Mouse (Mus musculus) kidney, embryonic 15.5 days (tissue): Measurements from ENCODE around the gene Cacna1c. TPM values are rescaled to one million over a fixed set of nuclear protein-coding genes. Genes with fewer than 3 reads are reported as not detected.
A peak's percentile ranks its signal among the peaks of the same experiment; 100 is the strongest.

Source experiments
- ATAC-seq: fragments of 200-750 bp; cut with Nextera tagmentation; replicated peaks from 2 replicates; pipeline ENCODE4 v1.8.0; 2017; ENCODE audit warnings: moderate TSS enrichment; ENCODE audit not compliant: low FRiP score
- H3K27ac ChIP-seq: fragments of 300-500 bp; sonication (generic); 2 replicates; pipeline ENCODE4 v1.5.1; 2015; ENCODE audit warnings: mild to moderate bottlenecking, inconsistent platforms
- H3K27me3 ChIP-seq: fragments of 300-500 bp; sonication (generic); 2 replicates; pipeline ENCODE4 v1.6.1; 2015; ENCODE audit warnings: inconsistent platforms
- H3K36me3 ChIP-seq: fragments of 300-500 bp; sonication (generic); 2 replicates; pipeline ENCODE4 v1.6.1; 2015; ENCODE audit warnings: inconsistent platforms
- H3K4me1 ChIP-seq: fragments of 300-500 bp; sonication (generic); 2 replicates; pipeline ENCODE4 v1.6.1; 2015; ENCODE audit warnings: inconsistent platforms
- H3K4me2 ChIP-seq: fragments of 300-500 bp; sonication (generic); 2 replicates; pipeline ENCODE4 v1.6.1; 2015; ENCODE audit warnings: moderate library complexity, mild to moderate bottlenecking, inconsistent platforms
- H3K4me3 ChIP-seq: fragments of 300-500 bp; sonication (generic); replicated peaks from 2 replicates; pipeline ENCODE4 v1.5.1; 2015; ENCODE audit warnings: mild to moderate bottlenecking, inconsistent platforms
- H3K9ac ChIP-seq: fragments of 300-500 bp; sonication (generic); 2 replicates; pipeline ENCODE4 v1.6.1; 2015; ENCODE audit warnings: mild to moderate bottlenecking, inconsistent platforms
- H3K9me3 ChIP-seq: fragments of 300-500 bp; sonication (generic); replicated peaks from 2 replicates; pipeline ENCODE4 v1.6.1; 2016; ENCODE audit warnings: inconsistent platforms
- WGBS: fragments of 180-500 bp; shearing (Covaris S2); methylation state at CpG from one replicate; pipeline ENCODE4 v1.1.7; 2015; ENCODE audit warnings: mixed read lengths; 5-methylcytosine and 5-hydroxymethylcytosine counted together
- polyA plus RNA-seq: library from polyadenylated mRNA; unstranded; fragments of >200 nt; fragmentation: Nextera tagmentation; extraction: Ambion mirVana; gene quantifications from 2 replicates; pipeline ENCODE4 v1.2.1, GENCODE M21; 2015

Gene Cacna1c
- polyA plus RNA-seq, 1 experiment from 2014 or later = 2.7 TPM

DNA sequence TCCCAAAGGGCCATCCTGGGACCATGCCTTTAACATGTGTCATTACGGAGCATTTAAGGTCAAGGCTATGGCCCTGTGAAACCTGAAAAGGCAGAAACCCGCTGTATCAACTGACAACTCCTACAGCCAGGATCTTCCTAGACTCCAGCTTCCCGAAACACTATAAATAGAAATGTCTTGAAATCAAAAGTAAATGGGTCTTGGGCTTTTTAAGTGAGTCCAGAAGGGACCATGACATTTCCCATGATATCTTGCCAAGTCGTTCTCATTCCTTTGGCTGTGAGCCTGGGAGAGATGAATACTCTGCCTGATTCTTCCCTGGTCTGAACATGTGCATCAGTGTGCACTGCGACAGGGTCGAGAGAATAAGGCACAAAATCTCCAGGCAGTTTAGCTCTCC lies 158.4 kb downstream of the Cacna1c start:
- no peak for ATAC-seq

DNA sequence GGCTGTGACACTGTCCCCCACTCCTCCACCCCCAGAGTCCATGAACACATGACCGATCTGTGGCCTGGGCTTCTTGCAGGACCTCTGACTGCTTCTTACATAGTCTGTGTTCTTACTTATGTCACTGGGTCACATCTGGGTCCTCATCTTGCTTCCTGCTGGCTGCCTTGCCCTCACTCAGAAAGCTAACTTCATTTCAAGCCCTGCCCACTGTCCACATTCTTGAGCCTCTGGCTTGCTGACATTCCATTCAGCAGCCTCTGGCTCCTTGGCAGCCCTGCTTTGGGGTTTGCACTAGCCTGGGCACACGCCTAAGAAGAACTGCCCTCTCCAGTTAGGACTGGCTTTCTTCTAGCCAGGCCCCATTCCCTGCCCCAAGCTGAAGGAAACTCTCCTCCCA lies 159.2 kb downstream of the Cacna1c start:
- ATAC-seq = no peak
- 80% methylated on average over 2 of the region's 2 CpGs for WGBS
- H3K4me1 ChIP-seq = peaks cover 8% of the 10 kb centered on the region; the same call in 1 of the 2 replicates

More for the DNA sequence above, 158.4 kb downstream of the Cacna1c start:
- H3K27ac ChIP-seq = no peak overlapping the region
- H3K4me3 ChIP-seq = no peak overlapping the region
- H3K36me3 ChIP-seq = no peaks in the 10 kb centered on the region
- no peaks in the 10 kb centered on the region for H3K9me3 ChIP-seq
- no peak overlapping the region for H3K4me2 ChIP-seq
- peaks cover 8% of the 10 kb centered on the region; the same call in 1 of the 2 replicates for H3K4me1 ChIP-seq
- WGBS = 65% methylated on average over 6 of the region's 6 CpGs
- H3K27me3 ChIP-seq = no peaks in the 10 kb centered on the region
- H3K9ac ChIP-seq = no peak overlapping the region

DNA sequence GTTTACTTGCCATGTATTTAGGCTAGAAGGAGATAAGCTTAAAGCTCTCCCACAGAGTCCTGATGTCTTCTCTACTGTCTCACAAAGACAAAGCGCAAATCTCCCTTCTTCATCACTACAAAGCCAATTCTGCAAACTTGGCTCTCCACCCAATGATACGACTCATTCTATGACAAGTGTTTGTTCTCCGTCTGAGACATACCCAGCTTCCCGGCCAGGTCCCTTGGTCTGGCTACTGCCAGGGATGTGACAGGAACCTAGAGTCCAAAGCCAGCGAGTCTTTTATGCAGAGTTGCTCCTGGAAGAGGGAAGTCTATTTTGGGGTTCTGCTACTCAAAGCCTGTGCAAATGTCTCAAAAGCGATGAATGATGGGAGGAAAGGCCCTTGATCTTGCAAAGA lies 160.9 kb downstream of the Cacna1c start:
- Histone ChIP-seq H3K4me2 (no peak overlapping the region), H3K27me3 (no peaks in the 10 kb centered on the region), H3K9me3 (no peaks in the 10 kb centered on the region), H3K27ac (no peak overlapping the region), H3K36me3 (no peaks in the 10 kb centered on the region), H3K9ac (no peak overlapping the region), H3K4me3 (no peak overlapping the region), H3K4me1 (peaks cover 8% of the 10 kb centered on the region; the same call in 1 of the 2 replicates)
- WGBS = 84% methylated on average over 6 of the region's 6 CpGs
- no peak for ATAC-seq

More for the DNA sequence above, 159.2 kb downstream of the Cacna1c start:
- Histone ChIP-seq H3K4me2 (no peak overlapping the region), H3K36me3 (no peaks in the 10 kb centered on the region), H3K27ac (peak overlapping the region; percentile 43; the same call in 1 of the 2 replicates), H3K4me3 (no peak overlapping the region), H3K9ac (no peak overlapping the region), H3K27me3 (no peaks in the 10 kb centered on the region), H3K9me3 (no peaks in the 10 kb centered on the region)

DNA sequence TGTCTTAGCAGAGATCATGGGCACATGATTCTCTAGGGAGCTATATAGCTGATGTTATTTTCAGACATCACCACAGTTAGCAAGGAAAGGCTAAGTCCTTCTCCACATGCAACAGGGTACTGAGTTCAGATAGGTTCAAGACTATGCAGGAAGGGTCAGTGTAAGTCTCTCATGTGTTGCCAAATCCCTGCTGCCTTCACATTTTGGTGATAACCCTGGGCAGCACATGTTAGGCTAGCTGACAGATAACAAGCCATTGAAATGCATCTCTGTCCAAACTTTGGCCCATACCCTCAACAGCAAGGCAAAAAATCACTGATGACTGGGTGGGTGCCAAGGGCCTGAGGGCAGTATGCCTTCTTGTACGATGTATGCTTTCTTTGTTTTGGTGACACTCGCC lies 161.3 kb downstream of the Cacna1c start:
- H3K9ac ChIP-seq = no peak overlapping the region
- H3K4me2 ChIP-seq = no peak overlapping the region
- peaks cover 8% of the 10 kb centered on the region; the same call in 1 of the 2 replicates for H3K4me1 ChIP-seq
- H3K36me3 ChIP-seq = no peaks in the 10 kb centered on the region
- no peaks in the 10 kb centered on the region for H3K27me3 ChIP-seq
- H3K9me3 ChIP-seq = no peaks in the 10 kb centered on the region
- 93% methylated on average over 2 of the region's 2 CpGs for WGBS
- no peak overlapping the region for H3K27ac ChIP-seq
- no peak for ATAC-seq
- no peak overlapping the region for H3K4me3 ChIP-seq

DNA sequence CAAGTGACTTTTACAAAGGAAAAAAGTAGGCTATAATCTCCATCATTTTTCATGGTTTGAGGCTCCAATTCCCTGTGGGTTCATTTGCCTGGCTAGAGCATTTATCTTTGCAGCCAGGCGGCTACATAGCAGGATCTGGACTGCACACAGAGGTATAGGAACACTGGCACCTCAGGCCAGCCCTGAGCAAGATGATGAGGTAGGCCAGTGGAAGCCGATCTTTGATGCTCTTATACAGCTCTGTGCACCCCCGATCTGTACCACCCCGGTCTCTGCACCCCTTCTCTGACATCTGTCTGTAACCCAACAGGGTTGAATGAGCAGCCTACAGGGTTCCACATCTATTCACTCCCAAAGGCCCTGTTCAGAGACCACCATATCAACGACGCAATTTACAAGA lies 168.3 kb downstream of the Cacna1c start:
- 80% methylated on average over 6 of the region's 6 CpGs for WGBS
- H3K27ac ChIP-seq = no peak overlapping the region
- H3K9me3 ChIP-seq = no peaks in the 10 kb centered on the region
- no peaks in the 10 kb centered on the region for H3K27me3 ChIP-seq
- peaks cover 6% of the 10 kb centered on the region; the same call in 1 of the 2 replicates for H3K4me1 ChIP-seq
- no peak for ATAC-seq
- H3K4me2 ChIP-seq = no peak overlapping the region
- no peaks in the 10 kb centered on the region for H3K36me3 ChIP-seq
- no peak overlapping the region for H3K9ac ChIP-seq
- no peak overlapping the region for H3K4me3 ChIP-seq

DNA sequence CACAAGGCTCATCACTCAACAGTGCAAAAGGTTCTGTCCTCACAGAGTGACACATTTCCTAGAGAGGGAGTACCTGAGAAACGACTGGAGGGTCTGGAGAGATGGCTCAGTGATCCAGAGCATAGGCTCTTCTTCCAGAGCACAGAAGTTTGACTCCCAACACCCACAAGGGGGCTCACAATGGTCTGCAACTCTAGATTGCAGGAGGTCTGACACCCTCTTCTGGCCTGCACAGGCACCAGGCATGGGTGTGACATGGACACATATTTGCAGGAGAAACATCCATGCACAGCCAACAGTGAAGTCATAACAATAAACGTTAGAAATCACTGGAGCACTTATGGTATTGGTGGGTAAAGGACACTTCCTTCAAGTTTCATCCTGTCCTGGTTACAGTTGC lies 173.4 kb downstream of the Cacna1c start:
- H3K36me3 ChIP-seq = no peaks in the 10 kb centered on the region
- peaks cover 10% of the 10 kb centered on the region for H3K4me1 ChIP-seq
- H3K27ac ChIP-seq = no peak overlapping the region
- H3K4me3 ChIP-seq = no peak overlapping the region
- no peaks in the 10 kb centered on the region for H3K27me3 ChIP-seq
- 63% methylated on average over 2 of the region's 2 CpGs for WGBS
- no peak overlapping the region for H3K9ac ChIP-seq
- no peak for ATAC-seq
- H3K4me2 ChIP-seq = no peak overlapping the region
- H3K9me3 ChIP-seq = no peaks in the 10 kb centered on the region

DNA sequence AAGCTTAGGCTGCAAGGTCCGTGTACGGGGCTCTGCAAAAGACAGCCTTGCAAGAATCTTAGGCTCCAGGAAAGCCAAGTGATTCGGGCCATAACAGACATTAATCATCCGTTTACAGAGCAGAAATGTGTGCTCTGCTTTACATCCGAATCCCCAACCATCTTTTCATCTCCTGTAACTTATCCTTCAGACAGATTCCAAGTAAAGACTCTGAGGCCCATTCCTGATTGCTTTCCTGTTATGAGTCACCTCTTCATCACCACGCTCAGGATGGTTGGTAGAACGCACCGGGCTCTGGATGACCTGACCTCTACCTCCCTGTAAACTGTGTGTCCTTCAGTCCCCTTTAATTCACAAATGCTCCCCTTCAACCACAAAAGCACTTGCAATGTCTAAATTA lies 175.0 kb downstream of the Cacna1c start:
- no peak for ATAC-seq
- no peaks in the 10 kb centered on the region for H3K27me3 ChIP-seq
- H3K4me3 ChIP-seq = no peak overlapping the region
- 60% methylated on average over 8 of the region's 8 CpGs for WGBS
- no peaks in the 10 kb centered on the region for H3K36me3 ChIP-seq
- no peak overlapping the region for H3K27ac ChIP-seq
- no peaks in the 10 kb centered on the region for H3K9me3 ChIP-seq
- no peak overlapping the region for H3K9ac ChIP-seq
- H3K4me2 ChIP-seq = no peak overlapping the region
- peaks cover 4% of the 10 kb centered on the region; the same call in 1 of the 2 replicates for H3K4me1 ChIP-seq

DNA sequence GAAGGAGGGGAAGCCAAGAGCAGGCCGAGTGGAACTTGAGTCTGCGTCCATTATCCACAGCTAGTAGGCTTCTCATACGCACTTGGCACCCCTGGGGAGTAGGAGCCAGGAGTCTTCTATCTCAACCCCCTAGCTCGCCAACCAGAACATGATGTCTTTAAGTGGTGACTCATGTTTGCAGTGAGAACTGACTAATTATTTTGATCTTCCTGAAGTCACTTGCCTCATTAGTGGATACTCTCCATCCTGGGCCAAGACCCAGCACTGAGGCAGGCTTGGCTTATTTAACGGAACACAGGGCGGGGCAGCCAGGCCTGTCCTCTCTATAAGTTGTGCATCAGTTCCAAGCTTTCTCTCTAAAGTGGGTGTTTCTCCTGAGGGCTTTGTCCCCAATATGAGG lies 177.3 kb downstream of the Cacna1c start:
- ATAC-seq = no peak
- WGBS = 96% methylated on average over 6 of the region's 6 CpGs
- peaks cover 8% of the 10 kb centered on the region; the same call in 1 of the 2 replicates for H3K4me1 ChIP-seq
- H3K9me3 ChIP-seq = no peaks in the 10 kb centered on the region
- H3K36me3 ChIP-seq = no peaks in the 10 kb centered on the region
- no peak overlapping the region for H3K4me3 ChIP-seq
- no peaks in the 10 kb centered on the region for H3K27me3 ChIP-seq
- H3K9ac ChIP-seq = no peak overlapping the region
- no peak overlapping the region for H3K4me2 ChIP-seq
- H3K27ac ChIP-seq = no peak overlapping the region

DNA sequence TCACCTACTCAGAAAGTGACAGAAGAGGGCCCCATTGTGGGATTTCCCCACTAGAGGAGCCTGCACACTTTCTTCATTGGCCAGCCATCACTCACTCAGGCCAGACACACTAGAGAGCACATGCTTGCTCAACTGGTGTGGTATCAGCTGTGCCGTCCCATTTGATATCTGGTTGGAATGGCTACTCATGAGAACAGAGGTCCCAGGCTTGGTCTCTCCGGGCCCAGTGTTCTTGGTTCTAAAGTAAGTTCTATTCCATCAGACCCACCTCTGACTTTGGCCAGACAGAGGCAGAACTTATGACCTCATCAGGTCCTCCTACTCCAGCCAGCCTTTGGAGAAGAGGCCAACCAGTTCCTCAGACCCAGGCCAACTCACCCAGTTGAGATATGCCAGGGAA lies 178.0 kb downstream of the Cacna1c start:
- no peaks in the 10 kb centered on the region for H3K27me3 ChIP-seq
- H3K4me1 ChIP-seq = peaks cover 8% of the 10 kb centered on the region; the same call in 1 of the 2 replicates
- H3K9me3 ChIP-seq = no peaks in the 10 kb centered on the region
- no peak overlapping the region for H3K27ac ChIP-seq
- H3K4me3 ChIP-seq = no peak overlapping the region
- H3K36me3 ChIP-seq = no peaks in the 10 kb centered on the region
- 95% methylated on average over 2 of the region's 2 CpGs for WGBS
- no peak for ATAC-seq
- H3K4me2 ChIP-seq = no peak overlapping the region
- no peak overlapping the region for H3K9ac ChIP-seq

DNA sequence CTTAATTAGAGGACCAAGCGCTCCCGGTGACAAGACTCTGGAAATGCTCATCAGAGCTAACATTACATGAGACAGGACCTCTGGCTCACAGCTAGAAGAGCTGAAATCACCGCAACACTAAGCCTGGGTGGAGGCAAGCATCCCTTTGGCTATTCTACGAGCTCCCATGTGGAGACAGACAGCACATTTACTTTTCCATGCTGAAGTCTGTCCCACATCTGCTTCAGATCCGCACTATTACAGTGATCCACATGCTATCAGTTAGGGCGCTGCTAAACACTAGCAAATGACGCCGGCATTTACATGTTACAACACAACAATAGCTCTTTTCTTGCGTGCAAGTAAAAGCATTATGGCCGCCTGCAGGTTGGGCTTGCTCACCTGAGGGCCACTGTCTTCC lies 178.7 kb downstream of the Cacna1c start:
- WGBS = 82% methylated on average over 10 of the region's 10 CpGs
- H3K27me3 ChIP-seq = no peaks in the 10 kb centered on the region

DNA sequence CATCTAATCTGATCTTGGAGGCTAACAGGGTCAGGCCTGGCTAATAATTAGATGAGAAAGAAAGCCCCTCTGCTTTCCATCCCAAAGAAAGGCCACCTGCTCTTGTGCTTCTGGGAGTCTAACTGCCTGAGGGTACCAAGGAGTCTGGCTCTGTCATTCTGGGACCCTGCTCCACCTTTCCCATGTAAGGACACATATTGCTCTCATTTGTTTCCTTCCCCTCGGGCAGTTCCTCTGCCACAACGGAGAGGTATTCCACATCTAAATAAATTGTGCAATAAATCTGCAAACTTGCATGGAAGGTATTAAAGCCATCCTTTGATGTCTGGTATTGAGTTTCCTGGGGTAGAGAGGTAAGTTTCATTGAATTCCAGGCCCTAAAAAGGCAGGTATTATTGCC lies 180.9 kb downstream of the Cacna1c start:
- Histone ChIP-seq H3K27ac (no peak overlapping the region), H3K4me3 (no peak overlapping the region), H3K36me3 (no peaks in the 10 kb centered on the region), H3K4me2 (no peak overlapping the region), H3K9ac (no peak overlapping the region), H3K9me3 (no peaks in the 10 kb centered on the region), H3K27me3 (no peaks in the 10 kb centered on the region), H3K4me1 (peaks cover 8% of the 10 kb centered on the region; the same call in 1 of the 2 replicates)
- WGBS = 6% methylated on average over 2 of the region's 2 CpGs
- no peak for ATAC-seq

More for the DNA sequence above, 178.7 kb downstream of the Cacna1c start:
- peaks cover 8% of the 10 kb centered on the region; the same call in 1 of the 2 replicates for H3K4me1 ChIP-seq
- H3K4me2 ChIP-seq = no peak overlapping the region
- no peak overlapping the region for H3K27ac ChIP-seq
- H3K9ac ChIP-seq = no peak overlapping the region
- H3K4me3 ChIP-seq = no peak overlapping the region
- ATAC-seq = no peak
- H3K9me3 ChIP-seq = no peaks in the 10 kb centered on the region
- no peaks in the 10 kb centered on the region for H3K36me3 ChIP-seq

DNA sequence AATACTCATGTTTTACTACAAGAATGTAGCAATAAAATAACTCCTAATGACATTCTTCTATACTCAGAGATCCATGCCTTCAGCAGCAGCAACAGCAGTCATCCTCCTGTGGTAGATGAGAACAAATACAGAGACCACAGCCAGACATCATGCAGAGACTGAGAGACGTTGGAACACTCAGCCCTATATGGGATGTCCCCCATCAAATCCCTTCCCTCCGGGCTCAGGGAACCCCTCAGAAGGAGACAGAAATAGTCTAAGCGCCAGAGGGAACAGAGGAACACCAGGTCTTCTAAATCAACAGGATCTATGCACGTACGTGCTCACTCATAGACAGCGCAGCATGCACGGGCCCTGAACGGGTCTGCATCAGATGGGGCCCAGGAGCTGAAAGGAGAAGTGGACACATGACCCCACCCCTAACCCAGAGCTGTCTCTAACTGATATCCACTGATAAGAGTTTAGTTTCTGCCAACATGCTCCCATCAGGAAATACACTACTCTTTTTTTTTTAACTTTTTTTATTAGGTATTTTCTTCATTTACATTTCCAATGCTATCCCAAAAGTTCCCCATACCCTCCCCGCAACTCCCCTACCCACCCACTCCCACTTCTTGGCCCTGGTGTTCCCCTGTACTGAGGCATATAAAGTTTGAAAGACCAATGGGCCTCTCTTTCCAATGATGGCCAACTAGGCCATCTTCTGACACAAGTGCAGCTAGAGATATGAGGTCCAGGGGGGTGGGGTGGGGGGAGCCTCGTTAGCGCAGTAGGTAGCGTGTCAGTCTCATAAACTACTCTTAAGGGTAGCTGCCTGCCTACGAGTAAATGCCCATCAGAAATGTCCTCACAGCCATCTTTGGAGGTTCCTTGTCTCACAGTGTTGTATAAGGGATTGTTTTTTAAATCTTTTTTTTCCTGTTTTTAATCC lies 182.8 kb downstream of the Cacna1c start:
- H3K4me3 ChIP-seq = no peak overlapping the region
- peak; percentile 83 for ATAC-seq

More for the DNA sequence above, 182.8 kb downstream of the Cacna1c start:
- H3K27me3 ChIP-seq = no peaks in the 10 kb centered on the region
- no peak overlapping the region for H3K9ac ChIP-seq
- no peak overlapping the region for H3K27ac ChIP-seq
- 0 out of 2 replicates have a peak, but pooled peaks cover 4% of the 10 kb centered on the region for H3K4me1 ChIP-seq
- no peaks in the 10 kb centered on the region for H3K9me3 ChIP-seq
- H3K36me3 ChIP-seq = no peaks in the 10 kb centered on the region
- no peak overlapping the region for H3K4me2 ChIP-seq
- WGBS = 87% methylated on average over 13 of the region's 13 CpGs
